Mouse (Mus musculus) megakaryocyte, embryonic 14.5 days (primary cell): Measurements from ENCODE around the gene Ms4a5.

Experiments used
- FLI1 ChIP-seq: IDR thresholded peaks from 2 replicates; pipeline ENCODE4 v1.6.1; 2012; ENCODE audit warnings: low read length, inconsistent platforms, mixed read lengths
- GATA1 ChIP-seq: IDR thresholded peaks from 3 replicates; pipeline ENCODE4 v1.6.1; 2012; ENCODE audit warnings: mixed read lengths, low read length, inconsistent platforms, borderline replicate concordance

- TF ChIP-seq GATA1, result no peak
- no peak for TF ChIP-seq FLI1
Measured at GRCm38 (mm10) chr19:11263549-11263948, 20.1 kb downstream of the Ms4a5 start.
